In genomic region chr2:111726739-111727138, GRCm38 (mm10) we compare ENCODE assay signal across 37 mouse cellular contexts. TPM values are rescaled to one million over a fixed set of nuclear protein-coding genes. Genes with fewer than 3 reads are reported as not detected.
A peak's percentile ranks its signal among the peaks of the same experiment; 100 is the strongest.
DNase-seq lines count a peak whose midpoint lies in the region; ATAC-seq and TF ChIP-seq lines count a peak whose summit lies in the region.
"Had no signal": no experiment of that assay in that cellular context is flagged by ENCODE, and none has a peak within 500 bp of the region (broad histone marks: within the 10 kb centered on the region; RNA-seq: fewer than 3 reads in every experiment).

No protein-coding gene starts in this region.

- H3K9me3 ChIP-seq in forebrain, embryonic 13.5 days (replicated peaks), result no peaks in the 10 kb centered on the region
- H3K9me3 ChIP-seq in forebrain, embryonic 15.5 days, result no peaks in the 10 kb centered on the region
- no peaks in the 10 kb centered on the region for H3K9me3 ChIP-seq in hindbrain, postnatal 0 days (ENCODE audit: low read length)
- no peaks in the 10 kb centered on the region for H3K9me3 ChIP-seq in hindbrain, embryonic 12.5 days (replicated peaks)
- H3K9me3 ChIP-seq: embryonic facial prominence, embryonic 15.5 days; hindbrain, embryonic 13.5 days had no signal

- no peaks in the 10 kb centered on the region for H3K27me3 ChIP-seq in forebrain, embryonic 13.5 days
- H3K27me3 ChIP-seq in forebrain, embryonic 15.5 days, result no peaks in the 10 kb centered on the region
- no peaks in the 10 kb centered on the region for H3K27me3 ChIP-seq in hindbrain, postnatal 0 days (ENCODE audit: insufficient read depth, low read length)
- no peaks in the 10 kb centered on the region for H3K27me3 ChIP-seq in hindbrain, embryonic 12.5 days
- H3K27me3 ChIP-seq: CH12.LX; embryonic facial prominence, embryonic 15.5 days; hindbrain, embryonic 13.5 days had no signal

- H3K4me1 ChIP-seq in forebrain, embryonic 13.5 days, result no peaks in the 10 kb centered on the region
- H3K4me1 ChIP-seq in forebrain, embryonic 15.5 days, result no peaks in the 10 kb centered on the region
- H3K4me1 ChIP-seq in hindbrain, postnatal 0 days (ENCODE audit: insufficient read depth, low read length), result no peaks in the 10 kb centered on the region
- no peaks in the 10 kb centered on the region for H3K4me1 ChIP-seq in hindbrain, embryonic 12.5 days
- H3K4me1 ChIP-seq: embryonic facial prominence, embryonic 15.5 days; hindbrain, embryonic 13.5 days had no signal

- DNase-seq in hindbrain, postnatal 0 days (ENCODE audit: low spot score), result peak; percentile 14
- peak; percentile 38 for DNase-seq in Muller cell, postnatal 12 days (ENCODE audit: inconsistent ontology term)
- no peak for DNase-seq in natural killer cell, adult 2 months (ENCODE audit: low spot score in 2 of 2)
- DNase-seq: adrenal gland, adult 2 months; adrenal gland, postnatal 14 days; B cell, adult 2 months; cerebellum, adult 11-12 months; cerebellum, adult 8-10 months; cerebellum, postnatal 10 days; cerebellum, postnatal 36 days; embryo, embryonic 11 days; gastrocnemius, adult 2 months; gastrocnemius, postnatal 14 days; heart, adult 11 months; kidney, adult 18-20 months had no signal

- H3K27ac ChIP-seq in forebrain, embryonic 13.5 days, result no peak overlapping the region
- H3K27ac ChIP-seq in forebrain, embryonic 15.5 days (replicated peaks), result no peak overlapping the region
- H3K27ac ChIP-seq in hindbrain, postnatal 0 days, result no peak overlapping the region
- no peak overlapping the region for H3K27ac ChIP-seq in hindbrain, embryonic 12.5 days
- H3K27ac ChIP-seq: embryonic facial prominence, embryonic 15.5 days; gastrocnemius, adult 2 months; hindbrain, embryonic 13.5 days had no signal

- H3K9ac ChIP-seq in forebrain, embryonic 13.5 days, result no peak overlapping the region
- no peak overlapping the region for H3K9ac ChIP-seq in forebrain, embryonic 15.5 days (replicated peaks)
- H3K9ac ChIP-seq in hindbrain, postnatal 0 days (replicated peaks; ENCODE audit: low read length), result no peak overlapping the region
- no peak overlapping the region for H3K9ac ChIP-seq in hindbrain, embryonic 12.5 days
- H3K9ac ChIP-seq: embryonic facial prominence, embryonic 15.5 days; hindbrain, embryonic 13.5 days had no signal

- H3K36me3 ChIP-seq in forebrain, embryonic 13.5 days (ENCODE audit: poor library complexity, severe bottlenecking), result no peaks in the 10 kb centered on the region
- no peaks in the 10 kb centered on the region for H3K36me3 ChIP-seq in forebrain, embryonic 15.5 days
- no peaks in the 10 kb centered on the region for H3K36me3 ChIP-seq in hindbrain, postnatal 0 days (ENCODE audit: insufficient read depth, low read length)
- H3K36me3 ChIP-seq in hindbrain, embryonic 12.5 days, result no peaks in the 10 kb centered on the region
- H3K36me3 ChIP-seq: embryonic facial prominence, embryonic 15.5 days; G1E; hindbrain, embryonic 13.5 days had no signal

- no peak overlapping the region for H3K4me3 ChIP-seq in forebrain, embryonic 13.5 days
- H3K4me3 ChIP-seq in forebrain, embryonic 15.5 days, result no peak overlapping the region
- H3K4me3 ChIP-seq in hindbrain, postnatal 0 days (ENCODE audit: low read length), result no peak overlapping the region
- H3K4me3 ChIP-seq in hindbrain, embryonic 12.5 days, result no peak overlapping the region
- H3K4me3 ChIP-seq: embryonic facial prominence, embryonic 15.5 days; gastrocnemius, adult 2 months; hindbrain, embryonic 13.5 days had no signal

- no peak for TF ChIP-seq CTCF in hindbrain, postnatal 0 days (IDR thresholded peaks at IDR 0.05; ENCODE audit: low read depth)

- no peak overlapping the region for H3K4me2 ChIP-seq in forebrain, embryonic 13.5 days
- no peak overlapping the region for H3K4me2 ChIP-seq in forebrain, embryonic 15.5 days (replicated peaks)
- no peak overlapping the region for H3K4me2 ChIP-seq in hindbrain, postnatal 0 days (ENCODE audit: low read depth, low read length)
- H3K4me2 ChIP-seq in hindbrain, embryonic 12.5 days (replicated peaks), result no peak overlapping the region
- H3K4me2 ChIP-seq: embryonic facial prominence, embryonic 15.5 days; heart, embryonic 11.5 days; hindbrain, embryonic 13.5 days had no signal

- peak; percentile 62; the same call in 1 of the 2 replicates for ATAC-seq in forebrain, embryonic 13.5 days
- no peak for ATAC-seq in forebrain, embryonic 15.5 days (replicated peaks)
- ATAC-seq in hindbrain, postnatal 0 days, result no peak
- ATAC-seq in hindbrain, embryonic 12.5 days (ENCODE audit: low FRiP score), result no peak
- ATAC-seq: hindbrain, embryonic 16.5 days; inflammation-experienced regulatory T-cells, adult 6 months; intestine, embryonic 16.5 days had no signal

RNA-seq across cellular contexts. Expression of gene Olfr1301, which starts 24.1 kb away (rescaled TPM):
- polyA plus RNA-seq in forebrain, embryonic 13.5 days (2015; fragmentation: Nextera tagmentation; extraction: Ambion mirVana), result not detected in 2 replicates
- not detected in 2 replicates for polyA plus RNA-seq in forebrain, embryonic 15.5 days (2015; fragmentation: Nextera tagmentation; extraction: Ambion mirVana)
- total RNA-seq in hindbrain, postnatal 0 days (2014; rRNA removed), result not detected in 2 replicates
- polyA plus RNA-seq in hindbrain, postnatal 0 days (2015; fragmentation: Nextera tagmentation; extraction: Ambion mirVana), result not detected in 2 replicates
- polyA plus RNA-seq in hindbrain, embryonic 12.5 days (2016; fragmentation: Nextera tagmentation; extraction: Ambion mirVana), result not detected in 2 replicates
- total RNA-seq: adrenal gland, adult 2 months; adrenal gland, postnatal 14 days; adrenal gland, postnatal 4 days; CH12.LX; gastrocnemius, adult 2 months; gastrocnemius, postnatal 14 days; gastrocnemius, postnatal 4 days; heart, adult 8-10 months; heart, postnatal 25 days; hematopoietic stem cell, adult 5-6 weeks had no signal
- polyA plus RNA-seq: adrenal gland, adult 2 months; cortical plate, adult 2 months; embryonic facial prominence, embryonic 11.5 days; embryonic facial prominence, embryonic 15.5 days; forebrain, embryonic 11.5 days; G1E; heart, embryonic 11.5 days; heart, embryonic 14.5 days; heart, postnatal 0 days; hindbrain, embryonic 13.5 days; hindbrain, embryonic 16.5 days; inflammation-experienced regulatory T-cells, adult 6 months; intestine, embryonic 16.5 days had no signal

RNA-seq across cellular contexts. Expression of gene Olfr1302, which starts 50.5 kb away (rescaled TPM):
- not detected in 2 replicates for polyA plus RNA-seq in forebrain, embryonic 13.5 days (2015; fragmentation: Nextera tagmentation; extraction: Ambion mirVana)
- polyA plus RNA-seq in forebrain, embryonic 15.5 days (2015; fragmentation: Nextera tagmentation; extraction: Ambion mirVana), result not detected in 2 replicates
- total RNA-seq in hindbrain, postnatal 0 days (2014; rRNA removed), result not detected in 2 replicates
- polyA plus RNA-seq in hindbrain, postnatal 0 days (2015; fragmentation: Nextera tagmentation; extraction: Ambion mirVana), result 0.10 TPM in 1 of 2 replicates, not detected in the other
- polyA plus RNA-seq in hindbrain, embryonic 12.5 days (2016; fragmentation: Nextera tagmentation; extraction: Ambion mirVana), result not detected in 2 replicates
- total RNA-seq: adrenal gland, adult 2 months; adrenal gland, postnatal 14 days; adrenal gland, postnatal 4 days; CH12.LX; gastrocnemius, adult 2 months; gastrocnemius, postnatal 14 days; gastrocnemius, postnatal 4 days; heart, adult 8-10 months; heart, postnatal 25 days; hematopoietic stem cell, adult 5-6 weeks had no signal
- polyA plus RNA-seq: adrenal gland, adult 2 months; cortical plate, adult 2 months; embryonic facial prominence, embryonic 11.5 days; embryonic facial prominence, embryonic 15.5 days; forebrain, embryonic 11.5 days; frontal cortex, adult 2 months; G1E; heart, embryonic 11.5 days; heart, embryonic 14.5 days; heart, postnatal 0 days; hindbrain, embryonic 13.5 days; hindbrain, embryonic 16.5 days; inflammation-experienced regulatory T-cells, adult 6 months; intestine, embryonic 16.5 days had no signal

Comparison
In these comparisons a context has a peak if more than half of its experiments do, and no peak if none do; other contexts are left out.
1. DNase-seq: peak in hindbrain, postnatal 0 days (single experiment) and Muller cell, postnatal 12 days (single experiment); none in natural killer cell, adult 2 months (0 of 2).